ENCODE assay signal across 16 mouse cellular contexts in genomic region chr4:151535916-151536450, GRCm38 (mm10).
DNase-seq lines count a peak whose midpoint lies in the region; ATAC-seq lines count a peak whose summit lies in the region.
"Had no signal": no experiment of that assay in that cellular context is flagged by ENCODE, and none has a peak within 500 bp of the region (broad histone marks: within the 10 kb centered on the region; RNA-seq: fewer than 3 reads in every experiment).

No protein-coding gene starts in this region.

- peak; percentile 27 for DNase-seq in embryo, embryonic 10 days (ENCODE audit: low spot score)
- no peak for DNase-seq in embryo, embryonic 9.5 days (ENCODE audit: extremely low spot score)
- no peak for DNase-seq in midbrain, embryonic 11.5 days (ENCODE audit: low spot score, missing footprints)
- DNase-seq in hindbrain, embryonic 14.5 days (ENCODE audit: low spot score): peak; percentile 56
- no peak for DNase-seq in gastrocnemius, postnatal 4 days (ENCODE audit: low spot score in 2 of 2)
- DNase-seq in gastrocnemius, postnatal 10 days: no peak
- DNase-seq in right cerebral cortex, postnatal 14 days: no peak
- DNase-seq: cerebellum, adult 11-12 months; gastrocnemius, adult 2 months; heart, postnatal 4 days; kidney, adult 2 months had no signal

- no peak overlapping the region for H3K4me2 ChIP-seq in midbrain, embryonic 12.5 days (replicated peaks)
- H3K4me2 ChIP-seq in midbrain, embryonic 11.5 days: no peak overlapping the region
- H3K4me2 ChIP-seq in hindbrain, embryonic 14.5 days (replicated peaks): no peak overlapping the region
- H3K4me2 ChIP-seq: heart, embryonic 11.5 days; liver, embryonic 15.5 days had no signal

- ATAC-seq in midbrain, embryonic 12.5 days (ENCODE audit: low FRiP score, low read depth): no peak
- ATAC-seq in midbrain, embryonic 11.5 days (ENCODE audit: low FRiP score): no peak
- ATAC-seq in hindbrain, embryonic 14.5 days (ENCODE audit: low FRiP score): no peak

- peak overlapping the region; percentile 61; the same call in 1 of the 2 replicates for H3K27ac ChIP-seq in midbrain, embryonic 12.5 days (replicated peaks)
- H3K27ac ChIP-seq in midbrain, embryonic 11.5 days (ENCODE audit: low read depth, low read length): no peak overlapping the region
- H3K27ac ChIP-seq in hindbrain, embryonic 14.5 days: peak overlapping the region; percentile 36; the same call in 1 of the 2 replicates
- H3K27ac ChIP-seq: gastrocnemius, adult 2 months; layer of hippocampus, adult 2 months; liver, embryonic 15.5 days; macrophage had no signal

- H3K9ac ChIP-seq in midbrain, embryonic 12.5 days (replicated peaks): no peak overlapping the region
- no peak overlapping the region for H3K9ac ChIP-seq in midbrain, embryonic 11.5 days (ENCODE audit: low read length)
- H3K9ac ChIP-seq in hindbrain, embryonic 14.5 days: no peak overlapping the region
- H3K9ac ChIP-seq: liver, embryonic 15.5 days had no signal

- H3K9me3 ChIP-seq in midbrain, embryonic 12.5 days: no peaks in the 10 kb centered on the region
- no peaks in the 10 kb centered on the region for H3K9me3 ChIP-seq in midbrain, embryonic 11.5 days (ENCODE audit: control insufficient read depth, low read length)
- no peaks in the 10 kb centered on the region for H3K9me3 ChIP-seq in hindbrain, embryonic 14.5 days (ENCODE audit: control insufficient read depth, low read length)
- H3K9me3 ChIP-seq: liver, embryonic 15.5 days had no signal

- 57% methylated on average over 9 of the region's 9 CpGs for WGBS in midbrain, embryonic 12.5 days
- 60% methylated on average over 9 of the region's 9 CpGs for WGBS in midbrain, embryonic 11.5 days
- WGBS in hindbrain, embryonic 14.5 days: 32% methylated on average over 9 of the region's 9 CpGs

- H3K4me3 ChIP-seq in midbrain, embryonic 12.5 days: no peak overlapping the region
- H3K4me3 ChIP-seq in midbrain, embryonic 11.5 days (ENCODE audit: low read depth, low read length): no peak overlapping the region
- H3K4me3 ChIP-seq in hindbrain, embryonic 14.5 days (replicated peaks; ENCODE audit: low read length): no peak overlapping the region
- H3K4me3 ChIP-seq: gastrocnemius, adult 2 months; layer of hippocampus, adult 2 months; liver, embryonic 15.5 days had no signal

- peaks cover 32% of the 10 kb centered on the region for H3K4me1 ChIP-seq in midbrain, embryonic 12.5 days
- H3K4me1 ChIP-seq in midbrain, embryonic 11.5 days (ENCODE audit: control insufficient read depth, insufficient read depth, low read length): peaks cover 11% of the 10 kb centered on the region
- H3K4me1 ChIP-seq in hindbrain, embryonic 14.5 days (replicated peaks; ENCODE audit: control insufficient read depth, insufficient read depth, low read length): peaks cover 44% of the 10 kb centered on the region
- H3K4me1 ChIP-seq: liver, embryonic 15.5 days had no signal

- H3K36me3 ChIP-seq in midbrain, embryonic 12.5 days: no peaks in the 10 kb centered on the region
- no peaks in the 10 kb centered on the region for H3K36me3 ChIP-seq in midbrain, embryonic 11.5 days (ENCODE audit: control insufficient read depth, insufficient read depth, low read length)
- no peaks in the 10 kb centered on the region for H3K36me3 ChIP-seq in hindbrain, embryonic 14.5 days (replicated peaks; ENCODE audit: control insufficient read depth, insufficient read depth)
- H3K36me3 ChIP-seq: liver, embryonic 15.5 days had no signal

- H3K27me3 ChIP-seq in midbrain, embryonic 12.5 days: 0 out of 2 replicates have a peak, but pooled peaks cover 4% of the 10 kb centered on the region
- no peaks in the 10 kb centered on the region for H3K27me3 ChIP-seq in midbrain, embryonic 11.5 days (ENCODE audit: control insufficient read depth, insufficient read depth, low read length)
- H3K27me3 ChIP-seq in hindbrain, embryonic 14.5 days (ENCODE audit: control insufficient read depth, insufficient read depth, low read length): no peaks in the 10 kb centered on the region
- H3K27me3 ChIP-seq: liver, embryonic 15.5 days had no signal

Comparison
In these comparisons a context has a peak if more than half of its experiments do, and no peak if none do; other contexts are left out.
1. DNase-seq: peak in embryo, embryonic 10 days (single experiment) and hindbrain, embryonic 14.5 days (single experiment); none in embryo, embryonic 9.5 days (single experiment), midbrain, embryonic 11.5 days (single experiment), gastrocnemius, postnatal 4 days (0 of 2), gastrocnemius, postnatal 10 days (single experiment) and right cerebral cortex, postnatal 14 days (single experiment).